Mouse (Mus musculus): ENCODE data around the gene Igf2bp3. TPM values are rescaled to one million over a fixed set of nuclear protein-coding genes. Genes with fewer than 3 reads are reported as not detected.
A peak's percentile ranks its signal among the peaks of the same experiment; 100 is the strongest.

Igf2bp3 gene
- polyA plus RNA-seq, 1 experiment from 2014 or later = 40.9 TPM

DNA sequence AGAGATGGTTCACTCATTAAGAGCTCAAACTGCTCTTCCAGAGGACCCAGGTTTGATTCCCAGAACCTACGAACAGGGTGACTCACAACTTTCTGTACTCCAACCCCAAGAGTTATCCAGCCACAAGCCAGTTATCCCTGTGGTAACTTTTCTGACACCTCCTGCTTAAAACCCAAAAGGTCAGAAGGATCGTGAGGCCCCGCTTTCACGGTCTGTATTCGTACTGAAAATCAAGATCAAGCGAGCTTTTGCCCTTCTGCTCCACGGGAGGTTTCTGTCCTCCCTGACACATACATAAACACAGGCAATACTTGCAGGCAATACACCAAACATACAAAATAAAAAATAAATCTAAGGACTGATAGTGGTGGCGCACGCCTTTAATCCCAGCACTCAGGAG, 21.6 kb upstream of the Igf2bp3 start:
- no peak overlapping the region for H3K4me3 ChIP-seq
- no peak overlapping the region for H3K4me2 ChIP-seq
- WGBS = 63% methylated on average over 9 of the region's 9 CpGs
- peak; percentile 91 for ATAC-seq (ENCODE audit: low read depth)
- no peak overlapping the region for H3K9ac ChIP-seq
- no peaks in the 10 kb centered on the region for H3K27me3 ChIP-seq
- peaks cover 6% of the 10 kb centered on the region; the same call in 1 of the 2 replicates for H3K36me3 ChIP-seq
- H3K4me1 ChIP-seq (replicated peaks) = no peaks in the 10 kb centered on the region
- H3K27ac ChIP-seq (replicated peaks) = no peak overlapping the region
- H3K9me3 ChIP-seq = peaks cover 3% of the 10 kb centered on the region; the same call in 1 of the 2 replicates

DNA sequence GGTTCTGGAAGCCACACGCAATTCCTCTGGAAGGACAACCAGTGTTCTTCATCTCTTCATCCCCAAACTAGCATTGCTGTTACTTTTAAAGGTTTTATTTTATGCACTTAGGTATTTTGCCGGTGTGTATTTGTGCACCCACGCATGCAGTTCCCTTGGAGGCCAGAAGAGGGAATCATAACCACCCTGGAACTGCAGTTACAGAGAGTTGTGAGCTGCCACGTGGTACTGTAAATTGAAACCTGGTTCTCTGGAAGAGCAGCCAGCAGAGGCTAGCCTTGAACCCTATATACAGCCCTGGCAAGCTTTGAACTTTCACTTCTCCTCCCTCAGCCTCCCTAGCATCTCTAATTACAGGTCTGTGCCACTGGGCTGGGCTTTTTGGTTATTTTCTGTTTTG, 18.6 kb upstream of the Igf2bp3 start:
- WGBS = 58% methylated on average over 4 of the region's 4 CpGs
- H3K36me3 ChIP-seq = no peaks in the 10 kb centered on the region
- H3K4me1 ChIP-seq (replicated peaks) = no peaks in the 10 kb centered on the region
- no peaks in the 10 kb centered on the region for H3K27me3 ChIP-seq
- H3K9ac ChIP-seq = no peak overlapping the region
- H3K4me3 ChIP-seq = no peak overlapping the region
- peaks cover 3% of the 10 kb centered on the region; the same call in 1 of the 2 replicates for H3K9me3 ChIP-seq
- no peak overlapping the region for H3K27ac ChIP-seq (replicated peaks)
- no peak overlapping the region for H3K4me2 ChIP-seq
- ATAC-seq (ENCODE audit: low read depth) = no peak

GRCm38 (mm10) chr6:49228126-49228679, 13.4 kb upstream of the Igf2bp3 start:
- peaks cover 3% of the 10 kb centered on the region; the same call in 1 of the 2 replicates for H3K4me1 ChIP-seq (replicated peaks)
- no peak overlapping the region for H3K4me2 ChIP-seq
- ATAC-seq (ENCODE audit: low read depth) = 0 out of 2 replicates have a peak, but pooled peaks have one; percentile 47
- H3K36me3 ChIP-seq = no peaks in the 10 kb centered on the region
- H3K9ac ChIP-seq = no peak overlapping the region
- H3K9me3 ChIP-seq = no peaks in the 10 kb centered on the region
- H3K27ac ChIP-seq (replicated peaks) = no peak overlapping the region
- WGBS = 12% methylated on average over 7 of the region's 7 CpGs
- H3K27me3 ChIP-seq = no peaks in the 10 kb centered on the region
- H3K4me3 ChIP-seq = no peak overlapping the region

GRCm38 (mm10) chr6:49227184-49227735, 12.5 kb upstream of the Igf2bp3 start:
- WGBS = 5% methylated on average over 15 of the region's 15 CpGs
- H3K9me3 ChIP-seq = no peaks in the 10 kb centered on the region
- no peak overlapping the region for H3K27ac ChIP-seq (replicated peaks)
- H3K36me3 ChIP-seq = no peaks in the 10 kb centered on the region
- no peak overlapping the region for H3K4me3 ChIP-seq
- peak overlapping the region; percentile 36 for H3K4me2 ChIP-seq
- no peak for ATAC-seq (ENCODE audit: low read depth)
- no peak overlapping the region for H3K9ac ChIP-seq
- H3K4me1 ChIP-seq (replicated peaks) = peaks cover 3% of the 10 kb centered on the region; the same call in 1 of the 2 replicates
- no peaks in the 10 kb centered on the region for H3K27me3 ChIP-seq

- Histone ChIP-seq H3K4me1 (replicated peaks) (peaks cover 3% of the 10 kb centered on the region; the same call in 1 of the 2 replicates), H3K4me2 (no peak overlapping the region), H3K36me3 (no peaks in the 10 kb centered on the region), H3K27ac (replicated peaks) (no peak overlapping the region), H3K27me3 (no peaks in the 10 kb centered on the region), H3K9me3 (no peaks in the 10 kb centered on the region), H3K4me3 (no peak overlapping the region), H3K9ac (no peak overlapping the region)
- 43% methylated on average over 3 of the region's 3 CpGs for WGBS
- ATAC-seq (ENCODE audit: low read depth) = no peak
Measured at GRCm38 (mm10) chr6:49225728-49226123, 11.0 kb upstream of the Igf2bp3 start.

DNA sequence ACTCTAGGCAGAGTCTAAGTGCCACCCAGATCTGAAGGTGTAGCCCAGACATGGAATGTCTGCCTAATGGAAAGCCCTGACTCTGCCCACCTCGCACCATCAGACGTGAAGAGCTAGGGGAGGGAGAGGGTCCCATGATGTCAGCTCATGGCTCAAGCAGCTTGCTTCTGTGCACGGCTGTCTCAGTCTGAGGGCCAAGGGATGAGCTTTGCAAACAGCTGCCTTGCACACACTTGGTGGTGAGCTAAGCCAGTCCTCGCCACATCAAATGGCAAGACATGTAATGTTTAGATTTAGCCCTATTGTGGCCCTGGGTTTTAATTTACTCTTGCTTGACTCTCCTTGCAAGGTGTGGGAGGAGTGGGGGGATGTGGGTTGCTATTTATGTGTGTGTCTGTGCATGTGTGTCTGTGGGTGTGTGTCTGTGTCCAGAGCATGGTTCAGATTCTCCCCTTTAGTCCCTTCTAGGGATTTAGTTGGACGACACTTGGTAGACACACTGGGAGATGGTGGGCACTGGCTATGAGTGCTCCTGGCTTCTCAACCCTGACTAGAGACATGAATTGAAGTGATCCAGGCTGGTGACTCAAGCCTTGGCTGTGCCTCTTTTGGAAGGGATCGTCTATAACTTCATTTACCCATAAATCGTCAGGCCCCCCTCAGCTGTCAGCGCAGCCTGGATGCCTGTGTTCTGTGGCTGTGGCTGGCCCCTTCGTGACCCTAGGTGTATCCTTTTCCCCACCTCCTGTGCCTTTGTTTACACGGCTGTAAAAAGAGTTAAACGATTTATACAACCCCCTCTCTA, 10.4 kb upstream of the Igf2bp3 start:
- H3K9me3 ChIP-seq = no peaks in the 10 kb centered on the region
- H3K4me3 ChIP-seq = no peak overlapping the region
- H3K27ac ChIP-seq (replicated peaks) = no peak overlapping the region
- ATAC-seq (ENCODE audit: low read depth) = no peak
- H3K36me3 ChIP-seq = no peaks in the 10 kb centered on the region
- peaks cover 5% of the 10 kb centered on the region for H3K4me1 ChIP-seq (replicated peaks)
- no peak overlapping the region for H3K4me2 ChIP-seq
- H3K9ac ChIP-seq = no peak overlapping the region
- 35% methylated on average over 11 of the region's 11 CpGs for WGBS
- no peaks in the 10 kb centered on the region for H3K27me3 ChIP-seq

DNA sequence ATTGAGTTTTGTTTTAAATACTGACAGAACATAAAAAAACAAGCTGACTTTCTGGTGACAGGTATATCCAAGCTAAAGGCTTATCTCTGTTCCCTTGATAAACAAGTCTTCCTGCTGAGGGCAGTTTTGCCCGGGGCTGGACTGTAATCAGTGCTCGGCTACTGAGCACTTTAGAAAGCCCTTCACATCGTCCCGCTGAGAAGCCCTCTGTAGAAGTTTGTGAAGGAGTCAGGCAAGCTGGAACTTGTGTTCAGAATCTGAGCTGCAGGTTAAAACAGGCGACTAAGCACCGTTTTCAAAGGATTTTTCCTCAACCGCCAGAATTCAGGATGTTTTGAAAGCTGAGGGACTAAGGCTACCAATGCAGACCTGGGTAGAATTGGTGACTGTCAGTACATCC, 7.1 kb upstream of the Igf2bp3 start:
- no peak overlapping the region for H3K4me3 ChIP-seq
- 3% methylated on average over 7 of the region's 7 CpGs for WGBS
- no peaks in the 10 kb centered on the region for H3K9me3 ChIP-seq
- no peaks in the 10 kb centered on the region for H3K27me3 ChIP-seq
- H3K4me1 ChIP-seq (replicated peaks) = peaks cover 8% of the 10 kb centered on the region
- H3K36me3 ChIP-seq = no peaks in the 10 kb centered on the region
- no peak for ATAC-seq (ENCODE audit: low read depth)
- no peak overlapping the region for H3K4me2 ChIP-seq
- no peak overlapping the region for H3K9ac ChIP-seq
- H3K27ac ChIP-seq (replicated peaks) = no peak overlapping the region

- 2% methylated on average over 16 of the region's 16 CpGs for WGBS
- peak overlapping the region; percentile 21 for H3K4me3 ChIP-seq
- H3K9me3 ChIP-seq = no peaks in the 10 kb centered on the region
- peak overlapping the region; percentile 47 for H3K4me2 ChIP-seq
- no peak for ATAC-seq (ENCODE audit: low read depth)
- H3K36me3 ChIP-seq = no peaks in the 10 kb centered on the region
- peak overlapping the region; percentile 5; the same call in 1 of the 2 replicates for H3K27ac ChIP-seq (replicated peaks)
- H3K27me3 ChIP-seq = no peaks in the 10 kb centered on the region
- no peak overlapping the region for H3K9ac ChIP-seq
- peaks cover 12% of the 10 kb centered on the region for H3K4me1 ChIP-seq (replicated peaks)
Measured at GRCm38 (mm10) chr6:49219920-49220604, 5.3 kb upstream of the Igf2bp3 start.

DNA sequence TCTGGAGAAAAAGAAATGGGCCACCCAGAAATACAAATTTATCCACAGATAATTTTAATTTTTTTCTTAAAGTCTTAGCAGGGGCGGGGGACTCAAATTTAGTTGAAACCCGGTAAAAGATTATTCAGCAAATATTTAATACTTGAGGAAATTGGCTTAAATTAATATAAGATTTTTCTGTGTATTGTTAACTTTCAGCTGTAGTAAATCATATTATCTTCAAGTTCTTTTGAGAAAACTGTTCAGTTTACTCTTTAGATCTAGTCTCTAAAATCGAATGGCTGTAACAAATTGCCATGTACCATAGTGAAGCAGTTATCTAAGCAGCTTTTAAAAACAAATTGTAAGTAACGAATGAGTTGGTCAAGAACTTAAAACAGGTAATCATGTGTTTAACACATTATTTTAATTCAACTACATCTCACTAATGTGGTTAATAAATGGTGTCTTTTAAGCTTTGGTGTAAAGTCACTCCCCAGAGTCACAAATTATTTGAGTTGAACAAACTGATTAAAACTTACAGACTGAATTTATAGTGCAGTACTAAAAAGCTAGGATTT, 4.3 kb upstream of the Igf2bp3 start:
- Histone ChIP-seq H3K36me3 (no peaks in the 10 kb centered on the region), H3K9me3 (no peaks in the 10 kb centered on the region), H3K4me2 (no peak overlapping the region), H3K27me3 (no peaks in the 10 kb centered on the region), H3K27ac (replicated peaks) (no peak overlapping the region), H3K4me1 (replicated peaks) (peaks cover 12% of the 10 kb centered on the region), H3K4me3 (no peak overlapping the region), H3K9ac (no peak overlapping the region)
- 7% methylated on average over 4 of the region's 4 CpGs for WGBS
- no peak for ATAC-seq (ENCODE audit: low read depth)

DNA sequence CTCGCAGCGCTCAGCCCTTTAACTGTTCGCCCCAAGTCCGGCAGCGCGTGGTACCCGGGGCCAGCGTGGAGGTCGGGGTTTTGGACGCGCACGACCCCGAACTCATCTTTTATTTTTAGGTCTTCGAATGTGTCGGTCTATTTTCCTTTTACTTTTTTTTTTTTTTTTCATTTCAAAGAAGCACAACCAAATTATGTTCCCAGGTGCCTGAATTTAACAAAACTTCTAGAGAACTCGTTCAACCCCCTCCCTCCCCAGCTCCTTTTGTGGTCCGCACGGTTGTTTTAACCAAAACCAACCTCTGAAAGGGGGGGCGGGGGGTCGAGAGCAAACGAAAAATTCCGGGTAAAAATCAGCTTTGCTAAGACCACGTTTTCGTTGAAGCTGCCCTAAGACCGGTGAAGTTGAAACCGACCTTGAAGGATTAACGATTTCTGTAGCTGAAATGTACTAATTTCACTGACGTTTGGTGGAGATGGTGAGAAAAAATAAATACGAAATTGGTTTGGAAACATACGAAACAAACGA, 3.6 kb upstream of the Igf2bp3 start:
- Histone ChIP-seq H3K27me3 (no peaks in the 10 kb centered on the region), H3K9ac (peak overlapping the region; percentile 75; the same call in 1 of the 2 replicates), H3K9me3 (no peaks in the 10 kb centered on the region), H3K36me3 (no peaks in the 10 kb centered on the region), H3K27ac (replicated peaks) (no peak overlapping the region), H3K4me2 (peak overlapping the region; percentile 74), H3K4me3 (peak overlapping the region; percentile 60), H3K4me1 (replicated peaks) (peaks cover 14% of the 10 kb centered on the region)
- under 1% methylated on average over 31 of the region's 31 CpGs for WGBS
- ATAC-seq (ENCODE audit: low read depth) = no peak

DNA sequence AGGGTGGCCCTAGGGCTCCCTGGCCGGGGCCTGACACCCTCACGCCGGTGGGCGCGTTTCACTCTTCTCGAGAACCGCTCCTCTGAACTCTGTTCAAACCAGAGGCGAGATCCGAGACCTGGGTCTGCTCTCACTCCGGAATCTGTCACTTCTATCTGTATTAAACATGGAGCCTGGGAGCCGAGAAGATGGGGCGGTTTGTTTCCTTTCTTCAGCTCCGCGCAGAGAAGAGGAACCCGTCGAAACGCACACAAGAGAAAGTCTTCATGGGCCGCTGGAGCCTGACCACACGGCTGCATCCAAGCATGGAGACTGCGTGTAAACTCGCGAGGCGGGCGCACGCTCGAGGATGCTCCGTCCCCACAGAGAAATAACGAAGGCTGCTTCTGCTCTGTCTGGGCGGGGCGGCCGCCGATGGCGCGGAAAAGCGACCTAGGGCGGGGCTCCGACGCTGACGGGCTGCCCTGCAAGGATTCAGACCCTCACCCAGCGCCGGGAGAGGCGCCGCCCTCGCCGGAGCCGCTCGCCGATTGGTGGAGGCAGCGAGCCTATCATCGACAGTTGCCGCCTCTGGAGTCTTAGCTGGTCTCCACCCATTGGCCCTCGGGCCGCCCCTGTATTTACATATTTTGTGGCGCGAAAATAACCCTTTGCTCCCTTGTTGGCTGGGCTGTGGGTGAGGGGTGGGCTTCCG, 3.0 kb upstream of the Igf2bp3 start:
- no peaks in the 10 kb centered on the region for H3K27me3 ChIP-seq
- H3K9me3 ChIP-seq = no peaks in the 10 kb centered on the region
- H3K4me2 ChIP-seq = peak overlapping the region; percentile 74
- peaks cover 20% of the 10 kb centered on the region for H3K4me1 ChIP-seq (replicated peaks)
- H3K27ac ChIP-seq (replicated peaks) = peak overlapping the region; percentile 93
- ATAC-seq (ENCODE audit: low read depth) = peak; percentile 88
- peak overlapping the region; percentile 60 for H3K4me3 ChIP-seq
- peak overlapping the region; percentile 75 for H3K9ac ChIP-seq
- under 1% methylated on average over 55 of the region's 56 CpGs for WGBS
- H3K36me3 ChIP-seq = no peaks in the 10 kb centered on the region

All from neural tube, embryonic 13.5 days (tissue).